Mouse (Mus musculus) forebrain, embryonic 11.5 days (tissue): Measurements from ENCODE around the gene Slc32a1. TPM values are rescaled to one million over a fixed set of nuclear protein-coding genes. Genes with fewer than 3 reads are reported as not detected.
A peak's percentile ranks its signal among the peaks of the same experiment; 100 is the strongest.

Experiments used
- ATAC-seq: fragments of 200-750 bp; cut with Nextera tagmentation; replicated peaks from 2 replicates; pipeline ENCODE4 v1.8.0; 2017; ENCODE audit warnings: moderate TSS enrichment; ENCODE audit not compliant: low FRiP score
- DNase-seq: peaks from one replicate; pipeline ENCODE4 v3.0.0-alpha.2; 2017; ENCODE audit warnings: low spot score
- H3K27ac ChIP-seq: fragments of 300-500 bp; sonication (generic); 2 replicates; pipeline ENCODE4 v1.5.1; 2014; ENCODE audit warnings: low read depth, low read length
- H3K27me3 ChIP-seq: fragments of 300-500 bp; sonication (generic); 2 replicates; pipeline ENCODE4 v1.6.1; 2014; ENCODE audit warnings: mild to moderate bottlenecking, low read length, mixed read lengths; ENCODE audit not compliant: control insufficient read depth, insufficient read depth
- H3K36me3 ChIP-seq: fragments of 300-500 bp; sonication (generic); 2 replicates; pipeline ENCODE4 v1.6.1; 2014; ENCODE audit warnings: mild to moderate bottlenecking, low read length, moderate library complexity, mixed read lengths; ENCODE audit not compliant: control insufficient read depth, insufficient read depth
- H3K4me1 ChIP-seq: fragments of 300-500 bp; sonication (generic); replicated peaks from 2 replicates; pipeline ENCODE4 v1.6.1; 2014; ENCODE audit warnings: low read length, mixed read lengths; ENCODE audit not compliant: control insufficient read depth, insufficient read depth
- H3K4me2 ChIP-seq: fragments of 300-500 bp; sonication (generic); 2 replicates; pipeline ENCODE4 v1.6.1; 2014; ENCODE audit warnings: low read depth, mild to moderate bottlenecking, low read length, moderate library complexity, mixed read lengths; ENCODE audit not compliant: severe bottlenecking
- H3K4me3 ChIP-seq: fragments of 300-500 bp; sonication (generic); 2 replicates; pipeline ENCODE4 v1.5.1; 2014; ENCODE audit warnings: low read depth, low read length
- H3K9ac ChIP-seq: fragments of 300-500 bp; sonication (generic); 2 replicates; pipeline ENCODE4 v1.6.1; 2014; ENCODE audit warnings: low read length
- H3K9me3 ChIP-seq: fragments of 300-500 bp; sonication (generic); 2 replicates; pipeline ENCODE4 v1.6.1; 2016; ENCODE audit warnings: low read length, mixed read lengths; ENCODE audit not compliant: control insufficient read depth
- WGBS: fragments of 180-500 bp; shearing (Covaris S2); extraction: QIAGEN DNeasy Blood & Tissue Kit; methylation state at CpG from one replicate; pipeline ENCODE4 v1.1.7; 2014; 5-methylcytosine and 5-hydroxymethylcytosine counted together
- polyA plus RNA-seq: library from polyadenylated mRNA; unstranded; fragments of >200 nt; fragmentation: Nextera tagmentation; extraction: Ambion mirVana; gene quantifications from 2 replicates; pipeline ENCODE4 v1.2.1, GENCODE M21; 2014

Gene Slc32a1
- polyA plus RNA-seq, 1 experiment from 2014 or later = 1.9 TPM

DNA sequence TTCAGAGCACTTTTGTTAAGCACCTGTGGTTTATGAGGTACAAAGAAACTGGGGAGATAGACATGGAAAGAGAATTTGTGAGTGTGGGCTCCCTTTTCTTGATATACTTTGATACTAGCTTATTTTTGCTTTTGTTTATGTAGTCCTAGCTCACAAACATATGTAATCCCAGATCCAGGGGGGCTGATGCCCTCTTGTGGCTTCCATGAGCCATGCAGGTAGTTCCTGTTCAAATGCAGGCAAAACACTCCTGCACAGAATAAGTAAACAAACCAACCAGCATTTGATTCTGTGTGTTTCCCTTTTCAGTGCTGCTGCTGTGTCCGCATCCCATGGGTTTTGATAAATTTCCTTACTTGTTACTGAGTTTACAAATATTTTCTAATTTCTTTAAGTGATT lies 18.8 kb downstream of the Slc32a1 start:
- no peak overlapping the region for H3K4me3 ChIP-seq
- WGBS = 79% methylated on average over 1 of the region's 1 CpGs
- no peaks in the 10 kb centered on the region for H3K27me3 ChIP-seq
- ATAC-seq (no peak), DNase-seq (peak; percentile 63)
- H3K4me2 ChIP-seq = no peak overlapping the region
- H3K9me3 ChIP-seq = no peaks in the 10 kb centered on the region
- H3K36me3 ChIP-seq = peaks cover 11% of the 10 kb centered on the region; the same call in 1 of the 2 replicates
- H3K4me1 ChIP-seq = peaks cover 4% of the 10 kb centered on the region; the same call in 1 of the 2 replicates
- H3K27ac ChIP-seq = no peak overlapping the region
- H3K9ac ChIP-seq = no peak overlapping the region

GRCm38 (mm10) chr2:158631873-158632272 lies 21.3 kb downstream of the Slc32a1 start:
- DNase-seq (no peak), ATAC-seq (no peak)
- H3K36me3 ChIP-seq = peaks cover 13% of the 10 kb centered on the region; the same call in 1 of the 2 replicates
- no peaks in the 10 kb centered on the region for H3K9me3 ChIP-seq
- no peak overlapping the region for H3K9ac ChIP-seq
- H3K4me3 ChIP-seq = no peak overlapping the region
- 84% methylated on average over 5 of the region's 5 CpGs for WGBS
- no peaks in the 10 kb centered on the region for H3K27me3 ChIP-seq
- no peaks in the 10 kb centered on the region for H3K4me1 ChIP-seq
- H3K4me2 ChIP-seq = no peak overlapping the region
- no peak overlapping the region for H3K27ac ChIP-seq

GRCm38 (mm10) chr2:158641869-158642268 lies 31.3 kb downstream of the Slc32a1 start:
- Histone ChIP-seq H3K9me3 (no peaks in the 10 kb centered on the region), H3K27me3 (no peaks in the 10 kb centered on the region), H3K4me1 (no peaks in the 10 kb centered on the region), H3K36me3 (peaks cover 4% of the 10 kb centered on the region; the same call in 1 of the 2 replicates), H3K4me2 (no peak overlapping the region), H3K4me3 (no peak overlapping the region), H3K9ac (no peak overlapping the region), H3K27ac (no peak overlapping the region)
- ATAC-seq (peak; percentile 59), DNase-seq (peak; percentile 79)
- WGBS = 21% methylated on average over 2 of the region's 2 CpGs

GRCm38 (mm10) chr2:158642587-158642986 lies 32.0 kb downstream of the Slc32a1 start:
- 85% methylated on average over 2 of the region's 2 CpGs for WGBS
- no peak for ATAC-seq
- Histone ChIP-seq H3K4me3 (no peak overlapping the region), H3K27ac (no peak overlapping the region), H3K4me1 (no peaks in the 10 kb centered on the region), H3K9me3 (no peaks in the 10 kb centered on the region), H3K36me3 (no peaks in the 10 kb centered on the region; the same call in 1 of the 2 replicates), H3K9ac (no peak overlapping the region), H3K27me3 (no peaks in the 10 kb centered on the region), H3K4me2 (no peak overlapping the region)
- no peak for DNase-seq

DNA sequence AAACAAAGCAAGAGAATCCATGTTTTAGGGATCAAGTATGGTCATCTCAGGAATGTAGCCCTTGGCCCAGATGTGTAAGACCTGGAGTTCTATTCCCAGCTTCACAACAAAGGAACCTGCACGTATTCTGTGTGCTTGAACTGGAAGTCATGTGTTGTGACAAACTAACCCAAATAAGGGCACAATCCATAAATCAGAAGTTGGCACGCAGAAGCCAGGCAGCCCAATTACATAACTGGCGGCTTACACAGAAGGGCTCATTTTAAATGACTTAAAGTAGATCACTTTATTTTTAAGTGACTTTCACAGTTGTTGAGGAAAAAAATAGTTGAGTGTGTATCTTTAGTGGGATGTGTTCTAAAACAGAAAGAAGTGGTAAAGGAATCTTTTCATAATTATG lies 33.2 kb downstream of the Slc32a1 start:
- H3K4me3 ChIP-seq = no peak overlapping the region
- 89% methylated on average over 3 of the region's 3 CpGs for WGBS
- no peaks in the 10 kb centered on the region for H3K27me3 ChIP-seq
- H3K27ac ChIP-seq = no peak overlapping the region
- DNase-seq (no peak), ATAC-seq (no peak)
- H3K9ac ChIP-seq = no peak overlapping the region
- H3K4me1 ChIP-seq = no peaks in the 10 kb centered on the region
- no peaks in the 10 kb centered on the region; the same call in 1 of the 2 replicates for H3K36me3 ChIP-seq
- H3K9me3 ChIP-seq = no peaks in the 10 kb centered on the region
- no peak overlapping the region for H3K4me2 ChIP-seq

GRCm38 (mm10) chr2:158651159-158651908 lies 40.8 kb downstream of the Slc32a1 start:
- Histone ChIP-seq H3K4me2 (no peak overlapping the region), H3K9me3 (no peaks in the 10 kb centered on the region), H3K4me3 (no peak overlapping the region), H3K36me3 (no peaks in the 10 kb centered on the region), H3K9ac (no peak overlapping the region), H3K27me3 (no peaks in the 10 kb centered on the region), H3K4me1 (no peaks in the 10 kb centered on the region), H3K27ac (no peak overlapping the region)
- WGBS = 57% methylated on average over 7 of the region's 7 CpGs
- ATAC-seq = no peak
- no peak for DNase-seq

DNA sequence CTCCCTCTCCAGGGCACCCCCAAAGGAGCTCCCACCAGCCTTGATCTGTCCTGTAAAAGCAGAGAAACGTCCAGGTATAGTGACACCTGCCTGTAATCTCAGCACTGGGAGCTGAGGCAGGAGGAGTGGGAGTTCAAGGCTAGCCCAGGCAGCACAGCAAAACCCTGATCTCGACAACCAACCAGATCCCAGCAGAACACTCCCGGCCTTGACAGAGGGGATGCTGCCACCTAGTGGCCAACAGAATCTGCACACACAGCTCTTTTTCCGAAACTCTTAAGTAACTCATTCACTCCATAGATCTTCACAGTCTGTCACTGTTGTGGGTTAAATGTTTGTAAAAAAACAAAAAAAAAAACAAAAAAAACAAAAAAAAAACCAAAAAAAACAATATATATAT lies 42.4 kb downstream of the Slc32a1 start:
- no peaks in the 10 kb centered on the region for H3K36me3 ChIP-seq
- no peaks in the 10 kb centered on the region for H3K27me3 ChIP-seq
- peak; percentile 70; the same call in 1 of the 2 replicates for ATAC-seq
- 5% methylated on average over 4 of the region's 4 CpGs for WGBS
- H3K4me1 ChIP-seq = no peaks in the 10 kb centered on the region
- H3K9ac ChIP-seq = no peak overlapping the region
- no peak overlapping the region for H3K4me3 ChIP-seq
- peak; percentile 87 for DNase-seq
- H3K9me3 ChIP-seq = no peaks in the 10 kb centered on the region
- no peak overlapping the region for H3K27ac ChIP-seq
- no peak overlapping the region for H3K4me2 ChIP-seq

GRCm38 (mm10) chr2:158654717-158655116 lies 44.1 kb downstream of the Slc32a1 start:
- Histone ChIP-seq H3K4me3 (no peak overlapping the region), H3K4me2 (no peak overlapping the region), H3K27ac (no peak overlapping the region), H3K9me3 (no peaks in the 10 kb centered on the region), H3K27me3 (no peaks in the 10 kb centered on the region), H3K4me1 (0 out of 2 replicates have a peak, but pooled peaks cover 2% of the 10 kb centered on the region), H3K36me3 (no peaks in the 10 kb centered on the region), H3K9ac (no peak overlapping the region)
- ATAC-seq = no peak
- no peak for DNase-seq
- 83% methylated on average over 9 of the region's 9 CpGs for WGBS

DNA sequence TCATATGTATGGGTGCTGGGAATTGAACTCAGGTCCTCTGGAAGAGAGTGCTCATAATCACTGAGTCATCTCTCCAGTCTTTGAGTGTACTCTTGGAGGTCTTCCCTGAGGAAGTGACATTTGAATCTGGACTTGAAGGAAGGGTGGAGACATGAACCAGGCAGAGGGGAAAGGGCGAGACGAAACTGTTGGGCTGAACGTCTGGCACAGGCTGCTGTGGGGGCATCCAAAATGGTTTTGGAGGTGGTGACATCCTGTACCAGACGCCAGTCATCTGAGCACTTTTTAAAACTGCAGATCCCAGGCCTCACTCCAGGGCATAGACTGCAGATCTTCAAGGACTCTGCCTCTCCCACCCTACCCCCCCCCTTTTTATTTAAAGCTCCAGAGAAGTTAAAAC lies 45.2 kb downstream of the Slc32a1 start:
- Histone ChIP-seq H3K4me1 (0 out of 2 replicates have a peak, but pooled peaks cover 2% of the 10 kb centered on the region), H3K9ac (no peak overlapping the region), H3K4me2 (no peak overlapping the region), H3K36me3 (no peaks in the 10 kb centered on the region), H3K9me3 (no peaks in the 10 kb centered on the region), H3K27me3 (no peaks in the 10 kb centered on the region), H3K27ac (no peak overlapping the region), H3K4me3 (no peak overlapping the region)
- DNase-seq = no peak
- ATAC-seq = no peak
- 92% methylated on average over 4 of the region's 4 CpGs for WGBS
